Mouse (Mus musculus): ENCODE measurements around the gene Adm.

DNA sequence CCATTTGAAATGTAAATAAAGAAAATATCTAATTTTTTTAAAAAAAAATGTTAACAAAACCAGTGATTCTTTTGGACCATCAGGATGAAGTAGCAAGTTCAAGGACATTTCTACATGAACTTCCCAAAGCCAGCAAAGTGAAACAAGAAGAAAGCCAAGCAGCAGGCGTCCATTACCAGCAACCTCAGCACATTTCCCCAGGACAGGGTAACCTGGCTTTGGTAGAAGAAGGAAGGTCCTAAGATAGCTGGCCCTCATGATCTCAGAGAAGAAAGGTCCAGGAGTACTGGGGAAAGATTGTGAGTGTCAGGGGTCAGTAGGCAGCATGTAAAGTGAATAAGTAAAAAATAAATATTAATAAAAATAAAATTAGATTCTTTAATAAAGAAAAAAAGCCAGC lies 39.7 kb upstream of the Adm start:
- TF ChIP-seq GATA1 (IDR thresholded peaks at IDR 0.05; ENCODE audit: low read length) (no peak), TAL1 (IDR thresholded peaks at IDR 0.05; ENCODE audit: low read length) (no peak)

Data from erythroblast, embryonic 14.5 days (primary cell).